Mouse (Mus musculus) small intestine, adult 2 months (tissue): Measurements from ENCODE around the gene Por. TPM values are rescaled to one million over a fixed set of nuclear protein-coding genes. Genes with fewer than 3 reads are reported as not detected.

Experiments used
- H3K27ac ChIP-seq: fragments of 200-500 bp; 2 replicates; pipeline ENCODE4 v1.5.1; 2012; ENCODE audit warnings: low read depth, low read length, control low read depth, inconsistent platforms; ENCODE audit not compliant: insufficient read depth
- H3K27me3 ChIP-seq: fragments of 200-500 bp; 2 replicates; pipeline ENCODE4 v1.6.1; 2012; ENCODE audit warnings: mild to moderate bottlenecking, moderate library complexity, low read length, inconsistent platforms; ENCODE audit not compliant: control insufficient read depth, insufficient read depth
- H3K36me3 ChIP-seq: fragments of 200-500 bp; 2 replicates; pipeline ENCODE4 v1.6.1; 2012; ENCODE audit warnings: mild to moderate bottlenecking, low read length, control low read depth, inconsistent platforms; ENCODE audit not compliant: control insufficient read depth, insufficient read depth
- H3K4me1 ChIP-seq: fragments of 200-500 bp; 2 replicates; pipeline ENCODE4 v1.6.1; 2012; ENCODE audit warnings: low read length, inconsistent platforms, mixed read lengths; ENCODE audit not compliant: control insufficient read depth, insufficient read depth, insufficient read length
- H3K4me3 ChIP-seq: fragments of 200-500 bp; 2 replicates; pipeline ENCODE4 v1.5.1; 2012; ENCODE audit warnings: low read depth, mild to moderate bottlenecking, control low read depth, inconsistent platforms, low read length, moderate library complexity
- CTCF ChIP-seq: fragments of 200-500 bp; IDR thresholded peaks from 2 replicates; pipeline ENCODE4 v1.5.1; 2012; ENCODE audit warnings: low read depth, mild to moderate bottlenecking, control low read depth, inconsistent platforms, low read length, moderate library complexity, mixed read lengths; ENCODE audit not compliant: insufficient replicate concordance, insufficient read length; ENCODE audit errors: extremely low read depth
- POLR2A ChIP-seq: fragments of 200-500 bp; IDR thresholded peaks from 2 replicates; pipeline ENCODE4 v1.6.1; 2012; ENCODE audit warnings: low read depth, mild to moderate bottlenecking, control low read depth, inconsistent platforms, low read length, moderate library complexity
- WGBS: fragments of 180-500 bp; shearing (Covaris S2); methylation state at CpG from one replicate; pipeline ENCODE4 v1.1.7; 2018; 5-methylcytosine and 5-hydroxymethylcytosine counted together
- polyA plus RNA-seq: library from polyadenylated mRNA; depleted of rRNA; stranded (reverse); fragments of >200 nt; gene quantifications from 2 replicates; pipeline ENCODE4 v1.2.3, GENCODE M21; 2012

The Por gene
- polyA plus RNA-seq, 1 experiment = 192 TPM

DNA sequence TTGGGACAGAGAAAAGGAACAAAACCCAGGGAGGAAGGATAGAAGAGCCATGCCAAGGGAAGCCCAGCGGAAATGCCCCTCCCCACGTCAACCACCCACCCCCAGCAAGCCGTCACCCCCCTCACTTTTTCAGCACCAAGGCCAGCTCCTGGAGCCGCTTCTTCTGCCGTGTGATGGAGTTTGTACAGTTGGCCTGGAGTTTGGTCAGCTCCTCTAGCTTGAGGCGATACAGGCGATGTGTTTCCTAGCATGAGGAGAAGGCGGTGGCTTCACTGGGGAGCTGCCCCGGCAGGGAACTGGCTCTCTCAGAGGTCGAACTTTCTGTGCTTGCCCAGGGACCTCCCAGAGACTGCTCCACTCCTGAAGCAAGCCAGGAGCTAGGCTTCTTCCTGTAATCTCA lies 72.3 kb downstream of the Por start:
- 61% methylated on average over 10 of the region's 10 CpGs for WGBS
- no peaks in the 10 kb centered on the region for H3K27me3 ChIP-seq
- peak overlapping the region; percentile 6; the same call in 1 of the 2 replicates for H3K27ac ChIP-seq
- TF ChIP-seq POLR2A (no peak), CTCF (no peak)
- H3K4me1 ChIP-seq = peaks cover 15% of the 10 kb centered on the region; the same call in 1 of the 2 replicates
- peaks cover 37% of the 10 kb centered on the region for H3K36me3 ChIP-seq
- H3K4me3 ChIP-seq = peak overlapping the region; percentile 69

GRCm38 (mm10) chr5:135742941-135743740 lies 73.3 kb downstream of the Por start:
- H3K4me1 ChIP-seq = peaks cover 15% of the 10 kb centered on the region; the same call in 1 of the 2 replicates
- peak overlapping the region; percentile 89 for H3K27ac ChIP-seq
- H3K36me3 ChIP-seq = peaks cover 28% of the 10 kb centered on the region
- H3K4me3 ChIP-seq = peak overlapping the region; percentile 69
- H3K27me3 ChIP-seq = no peaks in the 10 kb centered on the region
- 12% methylated on average over 18 of the region's 18 CpGs for WGBS
- TF ChIP-seq CTCF (no peak), POLR2A (no peak; the same call in 1 of the 2 replicates)

DNA sequence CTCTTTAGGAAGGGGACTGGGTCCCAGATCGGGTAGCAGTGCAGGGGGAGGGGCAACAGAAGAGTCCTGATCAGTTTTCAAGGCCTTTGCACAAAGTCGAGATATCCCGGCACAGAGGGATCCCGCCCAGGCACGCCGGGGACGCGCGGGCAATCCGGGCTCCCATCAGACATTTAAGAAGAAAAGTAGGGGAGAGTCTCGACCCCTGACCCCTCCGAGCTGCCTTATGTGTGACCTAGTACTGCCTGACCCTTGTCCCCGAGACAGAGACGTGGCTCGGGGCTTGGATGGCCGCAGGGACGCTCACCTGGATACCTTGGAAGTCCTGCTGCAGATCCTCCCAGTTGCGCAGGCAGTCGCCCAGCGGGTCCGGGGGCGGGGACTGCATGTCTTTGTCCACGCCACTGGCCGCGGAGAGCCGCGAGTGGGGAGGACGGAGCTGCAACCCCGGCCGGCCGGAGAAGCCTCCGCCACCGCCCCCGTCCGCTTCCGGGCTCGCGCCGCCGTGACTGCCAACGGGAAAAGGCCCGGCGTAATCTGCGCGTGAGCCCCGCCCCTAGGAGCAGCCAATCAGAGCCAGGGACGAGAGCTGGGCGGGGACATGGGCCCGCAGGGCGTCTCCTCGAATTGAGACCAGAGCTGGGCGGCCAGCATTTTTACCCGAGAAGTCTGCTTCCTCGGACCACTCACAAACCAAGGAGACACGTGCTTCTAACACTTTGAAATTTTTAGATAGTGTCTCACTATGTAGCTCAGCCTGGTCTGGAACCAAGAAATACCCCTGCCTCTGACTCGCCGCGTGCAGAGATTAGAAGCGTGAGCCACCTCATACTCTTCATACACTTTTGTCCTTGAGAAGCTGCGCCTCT lies 74.1 kb downstream of the Por start, which contains the start of gene Tmem120a:
Gene Tmem120a (minus strand): TSS at position 708 of the 869 bp plus-strand sequence.
- Histone ChIP-seq H3K4me3 (peak within 1 kb of the TSS; percentile 69), H3K27me3 (no peaks in the 10 kb centered on the region), H3K27ac (peak within 1 kb of the TSS; percentile 89), H3K36me3 (peaks cover 23% of the 10 kb centered on the region), H3K4me1 (peaks cover 15% of the 10 kb centered on the region; the same call in 1 of the 2 replicates)
- no peak; the same call in none of the 2 replicates for TF ChIP-seq POLR2A
- TF ChIP-seq CTCF = no peak
- under 1% methylated on average over 60 of the region's 60 CpGs for WGBS

DNA sequence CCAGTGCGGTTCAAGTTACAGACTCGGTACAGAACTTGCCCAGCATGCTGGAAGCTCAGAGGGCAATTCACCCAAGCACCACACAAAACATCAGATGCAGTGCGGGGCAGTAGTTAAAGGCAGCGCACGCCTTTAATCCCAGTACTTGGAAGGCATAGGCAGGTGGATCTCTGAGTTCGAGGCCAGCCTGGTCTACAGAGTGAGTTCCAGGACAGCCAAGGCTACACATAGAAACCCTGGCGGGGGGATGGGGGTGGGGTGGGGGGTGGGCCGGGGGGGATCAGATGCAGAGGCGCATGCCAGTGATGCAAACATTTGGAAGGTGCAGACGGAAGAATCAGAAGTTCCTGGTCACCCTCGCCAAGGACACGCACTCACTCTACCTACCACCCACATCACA lies 74.9 kb downstream of the Por start:
- Histone ChIP-seq H3K4me3 (peak overlapping the region; percentile 69), H3K27ac (peak overlapping the region; percentile 57), H3K4me1 (peaks cover 15% of the 10 kb centered on the region; the same call in 1 of the 2 replicates), H3K27me3 (no peaks in the 10 kb centered on the region), H3K36me3 (peaks cover 19% of the 10 kb centered on the region)
- TF ChIP-seq CTCF (no peak), POLR2A (no peak)
- 30% methylated on average over 12 of the region's 12 CpGs for WGBS

- WGBS = 73% methylated on average over 1 of the region's 1 CpGs
- no peak for TF ChIP-seq CTCF
- TF ChIP-seq POLR2A = no peak
- H3K4me1 ChIP-seq = no peaks in the 10 kb centered on the region; the same call in 1 of the 2 replicates
- no peak overlapping the region for H3K27ac ChIP-seq
- no peak overlapping the region for H3K4me3 ChIP-seq
- H3K27me3 ChIP-seq = no peaks in the 10 kb centered on the region
- no peaks in the 10 kb centered on the region for H3K36me3 ChIP-seq
These were observed 81.2 kb downstream of the Por start for GRCm38 (mm10) chr5:135751041-135751440.

- Histone ChIP-seq H3K36me3 (no peaks in the 10 kb centered on the region), H3K27ac (no peak overlapping the region), H3K4me3 (no peak overlapping the region), H3K27me3 (no peaks in the 10 kb centered on the region), H3K4me1 (no peaks in the 10 kb centered on the region; the same call in 1 of the 2 replicates)
- TF ChIP-seq POLR2A (no peak), CTCF (no peak)
- WGBS = 74% methylated on average over 2 of the region's 2 CpGs
These were observed 81.8 kb downstream of the Por start for GRCm38 (mm10) chr5:135751595-135751994.
